Mouse (Mus musculus) R1 (cell line): Measurements from ENCODE around the gene Gbx2.

Source experiments
- DNase-seq: peaks from one replicate; pipeline ENCODE4 v3.0.0-alpha.2; 2018; ENCODE audit warnings: low read depth, low spot score

Gbx2 gene

GRCm38 (mm10) chr1:89912392-89912791, 18.6 kb downstream of the Gbx2 start:
- DNase-seq = no peak

- DNase-seq = no peak
These were observed 21.2 kb downstream of the Gbx2 start for GRCm38 (mm10) chr1:89909796-89910195.

- DNase-seq = no peak
These were observed 28.3 kb downstream of the Gbx2 start for GRCm38 (mm10) chr1:89902641-89903040.

- no peak for DNase-seq
These were observed 28.7 kb downstream of the Gbx2 start for GRCm38 (mm10) chr1:89902236-89902635.

GRCm38 (mm10) chr1:89901381-89901780, 29.6 kb downstream of the Gbx2 start:
- DNase-seq = peak; percentile 78

GRCm38 (mm10) chr1:89899761-89900445, 31.1 kb downstream of the Gbx2 start:
- peak; percentile 72 for DNase-seq

GRCm38 (mm10) chr1:89899036-89899435, 31.9 kb downstream of the Gbx2 start:
- DNase-seq = no peak

- DNase-seq = no peak
These were observed 35.2 kb downstream of the Gbx2 start for GRCm38 (mm10) chr1:89895801-89896200.

- peak; percentile 67 for DNase-seq
These were observed 38.7 kb downstream of the Gbx2 start for GRCm38 (mm10) chr1:89892281-89892680.

- DNase-seq = no peak
These were observed 39.6 kb downstream of the Gbx2 start for GRCm38 (mm10) chr1:89891400-89891799.

GRCm38 (mm10) chr1:89885696-89886095, 45.3 kb downstream of the Gbx2 start:
- peak; percentile 64 for DNase-seq

- DNase-seq = no peak
These were observed 46.6 kb downstream of the Gbx2 start for GRCm38 (mm10) chr1:89884335-89884734.

- no peak for DNase-seq
These were observed 50.1 kb downstream of the Gbx2 start for GRCm38 (mm10) chr1:89880834-89881233.

GRCm38 (mm10) chr1:89880193-89880592, 50.8 kb downstream of the Gbx2 start:
- DNase-seq = no peak

- DNase-seq = peak; percentile 45
These were observed 52.5 kb downstream of the Gbx2 start for GRCm38 (mm10) chr1:89878496-89878895.
